Mouse (Mus musculus) heart, embryonic 13.5 days (tissue): ENCODE results near the gene Tmem199. TPM values are rescaled to one million over a fixed set of nuclear protein-coding genes. Genes with fewer than 3 reads are reported as not detected.
A peak's percentile ranks its signal among the peaks of the same experiment; 100 is the strongest.

Experiments
- ATAC-seq: fragments of 200-750 bp; cut with Nextera tagmentation; 2 replicates; pipeline ENCODE4 v1.8.0; 2017; ENCODE audit warnings: moderate TSS enrichment; ENCODE audit not compliant: insufficient number of reproducible peaks, low FRiP score, low TSS enrichment; ENCODE audit errors: extremely low read depth
- H3K27ac ChIP-seq: fragments of 300-500 bp; sonication (generic); replicated peaks from 2 replicates; pipeline ENCODE4 v1.5.1; 2015; ENCODE audit warnings: moderate library complexity, mild to moderate bottlenecking, inconsistent platforms
- H3K27me3 ChIP-seq: fragments of 300-500 bp; sonication (generic); replicated peaks from 2 replicates; pipeline ENCODE4 v1.6.1; 2015; ENCODE audit warnings: mild to moderate bottlenecking, inconsistent platforms
- H3K36me3 ChIP-seq: fragments of 300-500 bp; sonication (generic); 2 replicates; pipeline ENCODE4 v1.6.1; 2015; ENCODE audit warnings: mild to moderate bottlenecking, inconsistent platforms
- H3K4me1 ChIP-seq: fragments of 300-500 bp; sonication (generic); 2 replicates; pipeline ENCODE4 v1.6.1; 2015; ENCODE audit warnings: inconsistent platforms
- H3K4me2 ChIP-seq: fragments of 300-500 bp; sonication (generic); 2 replicates; pipeline ENCODE4 v1.6.1; 2015; ENCODE audit warnings: inconsistent platforms, mild to moderate bottlenecking, moderate library complexity
- H3K4me3 ChIP-seq: fragments of 300-500 bp; sonication (generic); 2 replicates; pipeline ENCODE4 v1.5.1; 2015; ENCODE audit warnings: moderate library complexity, mild to moderate bottlenecking, inconsistent platforms
- H3K9ac ChIP-seq: fragments of 300-500 bp; sonication (generic); 2 replicates; pipeline ENCODE4 v1.6.1; 2015; ENCODE audit warnings: inconsistent platforms, mild to moderate bottlenecking, moderate library complexity
- H3K9me3 ChIP-seq: fragments of 300-500 bp; sonication (generic); 2 replicates; pipeline ENCODE4 v1.6.1; 2016; ENCODE audit warnings: inconsistent platforms
- WGBS: fragments of 180-500 bp; shearing (Covaris S2); methylation state at CpG from one replicate; pipeline ENCODE4 v1.1.7; 2015; ENCODE audit warnings: mixed read lengths; 5-methylcytosine and 5-hydroxymethylcytosine counted together
- polyA plus RNA-seq: library from polyadenylated mRNA; unstranded; fragments of >200 nt; fragmentation: Nextera tagmentation; extraction: Ambion mirVana; gene quantifications from 2 replicates; pipeline ENCODE4 v1.2.1, GENCODE M21; 2015

The Tmem199 gene
- polyA plus RNA-seq, 1 experiment from 2014 or later: 43.9 TPM

GRCm38 (mm10) chr11:78467932-78468331, 44.0 kb downstream of the Tmem199 start:
- Histone ChIP-seq H3K4me1 (peaks cover 28% of the 10 kb centered on the region), H3K9me3 (no peaks in the 10 kb centered on the region), H3K27ac (no peak overlapping the region), H3K9ac (no peak overlapping the region), H3K36me3 (no peaks in the 10 kb centered on the region), H3K4me2 (no peak overlapping the region), H3K27me3 (no peaks in the 10 kb centered on the region), H3K4me3 (no peak overlapping the region)
- no peak for ATAC-seq
- 28% methylated on average over 3 of the region's 3 CpGs for WGBS

- H3K4me3 ChIP-seq: no peak overlapping the region
- WGBS: 61% methylated on average over 7 of the region's 7 CpGs
- H3K27me3 ChIP-seq: no peaks in the 10 kb centered on the region
- ATAC-seq: no peak
- H3K9me3 ChIP-seq: no peaks in the 10 kb centered on the region
- no peak overlapping the region for H3K27ac ChIP-seq
- H3K36me3 ChIP-seq: no peaks in the 10 kb centered on the region
- no peak overlapping the region for H3K9ac ChIP-seq
- peaks cover 28% of the 10 kb centered on the region for H3K4me1 ChIP-seq
- H3K4me2 ChIP-seq: no peak overlapping the region
These were observed 44.5 kb downstream of the Tmem199 start for GRCm38 (mm10) chr11:78467515-78467914.

GRCm38 (mm10) chr11:78466242-78466912, 45.6 kb downstream of the Tmem199 start:
- WGBS: 74% methylated on average over 23 of the region's 23 CpGs
- Histone ChIP-seq H3K27ac (peak overlapping the region; percentile 89), H3K4me1 (peaks cover 28% of the 10 kb centered on the region), H3K9me3 (peaks cover 5% of the 10 kb centered on the region; the same call in 1 of the 2 replicates), H3K4me3 (peak overlapping the region; percentile 64), H3K9ac (peak overlapping the region; percentile 87), H3K4me2 (peak overlapping the region; percentile 81), H3K27me3 (no peaks in the 10 kb centered on the region), H3K36me3 (no peaks in the 10 kb centered on the region)
- ATAC-seq: no peak

- Histone ChIP-seq H3K36me3 (no peaks in the 10 kb centered on the region), H3K4me2 (peak within 1 kb of the TSS; percentile 81)
These were observed 46.3 kb downstream of the Tmem199 start, which contains the start of gene Slc46a1 for GRCm38 (mm10) chr11:78465568-78466180. Gene Slc46a1, plus strand, starts transcription at chr11:78465697.

GRCm38 (mm10) chr11:78465116-78465515, 46.9 kb downstream of the Tmem199 start:
- 39% methylated on average over 9 of the region's 9 CpGs for WGBS
- Histone ChIP-seq H3K27ac (no peak overlapping the region), H3K4me2 (peak overlapping the region; percentile 81), H3K4me3 (peak overlapping the region; percentile 64), H3K27me3 (no peaks in the 10 kb centered on the region), H3K4me1 (peaks cover 28% of the 10 kb centered on the region), H3K36me3 (no peaks in the 10 kb centered on the region), H3K9ac (peak overlapping the region; percentile 87), H3K9me3 (peaks cover 5% of the 10 kb centered on the region; the same call in 1 of the 2 replicates)
- no peak for ATAC-seq

More at GRCm38 (mm10) chr11:78465568-78466180, 46.3 kb downstream of the Tmem199 start, which contains the start of gene Slc46a1:
- Histone ChIP-seq H3K4me1 (peaks cover 28% of the 10 kb centered on the region), H3K9me3 (peaks cover 5% of the 10 kb centered on the region; the same call in 1 of the 2 replicates), H3K9ac (peak within 1 kb of the TSS; percentile 87), H3K27ac (peak within 1 kb of the TSS; percentile 89), H3K4me3 (peak within 1 kb of the TSS; percentile 64), H3K27me3 (no peaks in the 10 kb centered on the region)
- peak; percentile 73; the same call in 1 of the 2 replicates for ATAC-seq
- under 1% methylated on average over 41 of the region's 41 CpGs for WGBS

GRCm38 (mm10) chr11:78463286-78464036, 48.5 kb downstream of the Tmem199 start:
- Histone ChIP-seq H3K4me1 (peaks cover 28% of the 10 kb centered on the region), H3K27me3 (no peaks in the 10 kb centered on the region), H3K9me3 (peaks cover 5% of the 10 kb centered on the region; the same call in 1 of the 2 replicates), H3K4me2 (no peak overlapping the region), H3K9ac (no peak overlapping the region), H3K4me3 (no peak overlapping the region), H3K36me3 (no peaks in the 10 kb centered on the region), H3K27ac (no peak overlapping the region)
- 41% methylated on average over 13 of the region's 13 CpGs for WGBS
- ATAC-seq: no peak

- no peak for ATAC-seq
These were observed 49.3 kb downstream of the Tmem199 start for GRCm38 (mm10) chr11:78462669-78463068.

GRCm38 (mm10) chr11:78461894-78462293, 50.1 kb downstream of the Tmem199 start:
- no peak overlapping the region for H3K27ac ChIP-seq
- peaks cover 24% of the 10 kb centered on the region for H3K4me1 ChIP-seq
- no peak overlapping the region for H3K4me2 ChIP-seq
- H3K9me3 ChIP-seq: peaks cover 5% of the 10 kb centered on the region; the same call in 1 of the 2 replicates
- H3K4me3 ChIP-seq: no peak overlapping the region
- H3K9ac ChIP-seq: no peak overlapping the region
- ATAC-seq: no peak
- no peaks in the 10 kb centered on the region for H3K36me3 ChIP-seq
- 57% methylated on average over 1 of the region's 1 CpGs for WGBS
- no peaks in the 10 kb centered on the region for H3K27me3 ChIP-seq

More at GRCm38 (mm10) chr11:78462669-78463068, 49.3 kb downstream of the Tmem199 start:
- no peak overlapping the region for H3K4me3 ChIP-seq
- H3K36me3 ChIP-seq: no peaks in the 10 kb centered on the region
- H3K27me3 ChIP-seq: no peaks in the 10 kb centered on the region
- H3K27ac ChIP-seq: no peak overlapping the region
- peaks cover 5% of the 10 kb centered on the region; the same call in 1 of the 2 replicates for H3K9me3 ChIP-seq
- 78% methylated on average over 5 of the region's 5 CpGs for WGBS
- peaks cover 28% of the 10 kb centered on the region for H3K4me1 ChIP-seq
- no peak overlapping the region for H3K9ac ChIP-seq
- H3K4me2 ChIP-seq: no peak overlapping the region

- Histone ChIP-seq H3K36me3 (no peaks in the 10 kb centered on the region), H3K4me2 (no peak overlapping the region), H3K4me3 (no peak overlapping the region), H3K9me3 (peaks cover 5% of the 10 kb centered on the region; the same call in 1 of the 2 replicates), H3K27me3 (peaks cover 9% of the 10 kb centered on the region; the same call in 1 of the 2 replicates), H3K4me1 (peaks cover 12% of the 10 kb centered on the region), H3K27ac (no peak overlapping the region), H3K9ac (no peak overlapping the region)
- WGBS: 78% methylated on average over 17 of the region's 17 CpGs
- ATAC-seq: no peak
These were observed 53.2 kb downstream of the Tmem199 start for GRCm38 (mm10) chr11:78458740-78459139.
